Mouse (Mus musculus) liver, adult 2 months (tissue): ENCODE results near the gene Rae1. TPM values are rescaled to one million over a fixed set of nuclear protein-coding genes. Genes with fewer than 3 reads are reported as not detected.

Experiments used
- DNase-seq: peaks from one replicate; pipeline ENCODE4 v3.0.0-alpha.2; 2011; ENCODE audit warnings: low read depth, low spot score; ENCODE audit errors: extremely low read depth
- H3K27ac ChIP-seq: fragments of 200-500 bp; replicated peaks from 2 replicates; pipeline ENCODE4 v1.5.1; 2012; ENCODE audit warnings: low read depth, mild to moderate bottlenecking, control low read depth, inconsistent platforms, low read length; ENCODE audit not compliant: insufficient read depth
- H3K27me3 ChIP-seq: fragments of 200-500 bp; 2 replicates; pipeline ENCODE4 v1.6.1; 2012; ENCODE audit warnings: mild to moderate bottlenecking, moderate library complexity, low read length, inconsistent platforms; ENCODE audit not compliant: control insufficient read depth, insufficient read depth
- H3K36me3 ChIP-seq: fragments of 200-500 bp; 2 replicates; pipeline ENCODE4 v1.6.1; 2012; ENCODE audit warnings: low read length, inconsistent platforms; ENCODE audit not compliant: control insufficient read depth, insufficient read depth
- H3K4me1 ChIP-seq: fragments of 200-500 bp; 2 replicates; pipeline ENCODE4 v1.6.1; 2011; ENCODE audit warnings: low read length; ENCODE audit not compliant: control insufficient read depth, insufficient read depth
- H3K4me3 ChIP-seq: fragments of 200-500 bp; 2 replicates; pipeline ENCODE4 v1.5.1; 2011; ENCODE audit warnings: low read depth, mild to moderate bottlenecking, control low read depth, low read length, moderate library complexity; ENCODE audit not compliant: insufficient read depth
- H3K79me2 ChIP-seq: fragments of 200-500 bp; 2 replicates; pipeline ENCODE4 v1.6.1; 2012; ENCODE audit warnings: inconsistent platforms, mild to moderate bottlenecking, low read length, moderate library complexity; ENCODE audit not compliant: control insufficient read depth, insufficient read depth
- H3K9ac ChIP-seq: fragments of 200-500 bp; 2 replicates; pipeline ENCODE4 v1.6.1; 2012; ENCODE audit warnings: low read depth, mild to moderate bottlenecking, control low read depth, inconsistent platforms, low read length
- CTCF ChIP-seq: fragments of 200-500 bp; IDR thresholded peaks from 2 replicates; pipeline ENCODE4 v1.5.1; 2011; ENCODE audit warnings: low read depth, low read length, control low read depth
- POLR2A ChIP-seq: fragments of 200-500 bp; IDR thresholded peaks from 2 replicates; pipeline ENCODE4 v1.6.1; 2011; ENCODE audit warnings: low read length, control low read depth; ENCODE audit not compliant: insufficient read depth; ENCODE audit errors: extremely low read depth
- WGBS: fragments of 180-500 bp; shearing (Covaris S2); methylation state at CpG from one replicate; pipeline ENCODE4 v1.1.7; 2018; 5-methylcytosine and 5-hydroxymethylcytosine counted together
- polyA plus RNA-seq: library from polyadenylated mRNA; depleted of rRNA; stranded (reverse); fragments of >200 nt; gene quantifications from 2 replicates; pipeline ENCODE4 v1.2.3, GENCODE M21; 2012; rRNA removed
- total RNA-seq: library from RNA; depleted of rRNA; stranded (reverse); fragments of >200 nt; gene quantifications from 2 replicates; pipeline ENCODE4 v1.2.3, GENCODE M21; 2014; rRNA removed

Gene Rae1
- total and polyA plus RNA-seq, 2 experiments = 13.1 to 31.9 TPM

GRCm38 (mm10) chr2:173057623-173058022, 57.7 kb downstream of the Rae1 start:
- 39% methylated on average over 10 of the region's 10 CpGs for WGBS
- H3K27me3 ChIP-seq = no peaks in the 10 kb centered on the region
- H3K27ac ChIP-seq = no peak overlapping the region
- no peak for DNase-seq
- H3K9ac ChIP-seq = no peak overlapping the region
- H3K79me2 ChIP-seq = no peaks in the 10 kb centered on the region
- H3K36me3 ChIP-seq = no peaks in the 10 kb centered on the region
- no peak for TF ChIP-seq POLR2A
- no peak for TF ChIP-seq CTCF
- no peaks in the 10 kb centered on the region for H3K4me1 ChIP-seq
- H3K4me3 ChIP-seq = no peak overlapping the region

- no peak for DNase-seq
- H3K27me3 ChIP-seq = no peaks in the 10 kb centered on the region
- H3K9ac ChIP-seq = no peak overlapping the region
- no peaks in the 10 kb centered on the region for H3K79me2 ChIP-seq
- H3K36me3 ChIP-seq = no peaks in the 10 kb centered on the region
- H3K27ac ChIP-seq = no peak overlapping the region
- H3K4me1 ChIP-seq = no peaks in the 10 kb centered on the region
- no peak overlapping the region for H3K4me3 ChIP-seq
- WGBS = 83% methylated on average over 11 of the region's 11 CpGs
- TF ChIP-seq POLR2A = no peak
- TF ChIP-seq CTCF = no peak
Observed at GRCm38 (mm10) chr2:173058263-173058662, 58.3 kb downstream of the Rae1 start.

GRCm38 (mm10) chr2:173060450-173060849, 60.5 kb downstream of the Rae1 start:
- no peaks in the 10 kb centered on the region for H3K36me3 ChIP-seq
- no peaks in the 10 kb centered on the region for H3K27me3 ChIP-seq
- H3K79me2 ChIP-seq = no peaks in the 10 kb centered on the region
- WGBS = 81% methylated on average over 9 of the region's 9 CpGs
- TF ChIP-seq CTCF (no peak), POLR2A (no peak)
- H3K9ac ChIP-seq = no peak overlapping the region
- no peak overlapping the region for H3K27ac ChIP-seq
- no peaks in the 10 kb centered on the region for H3K4me1 ChIP-seq
- DNase-seq = no peak
- H3K4me3 ChIP-seq = no peak overlapping the region

- Histone ChIP-seq H3K27ac (no peak overlapping the region), H3K4me3 (no peak overlapping the region), H3K4me1 (no peaks in the 10 kb centered on the region), H3K79me2 (no peaks in the 10 kb centered on the region), H3K27me3 (no peaks in the 10 kb centered on the region), H3K9ac (no peak overlapping the region), H3K36me3 (no peaks in the 10 kb centered on the region)
- 80% methylated on average over 15 of the region's 15 CpGs for WGBS
- TF ChIP-seq POLR2A (no peak), CTCF (no peak)
- DNase-seq = no peak
Observed at GRCm38 (mm10) chr2:173061443-173062351, 61.8 kb downstream of the Rae1 start.

- no peak overlapping the region for H3K27ac ChIP-seq
Observed at GRCm38 (mm10) chr2:173063219-173063618, 63.3 kb downstream of the Rae1 start.

GRCm38 (mm10) chr2:173064864-173065263, 64.9 kb downstream of the Rae1 start:
- TF ChIP-seq POLR2A = no peak
- TF ChIP-seq CTCF = no peak
- Histone ChIP-seq H3K36me3 (no peaks in the 10 kb centered on the region), H3K27ac (no peak overlapping the region), H3K27me3 (no peaks in the 10 kb centered on the region), H3K79me2 (no peaks in the 10 kb centered on the region), H3K4me1 (no peaks in the 10 kb centered on the region), H3K4me3 (no peak overlapping the region), H3K9ac (no peak overlapping the region)
- no peak for DNase-seq
- 89% methylated on average over 2 of the region's 2 CpGs for WGBS

More at GRCm38 (mm10) chr2:173063219-173063618, 63.3 kb downstream of the Rae1 start:
- Histone ChIP-seq H3K4me1 (no peaks in the 10 kb centered on the region), H3K79me2 (no peaks in the 10 kb centered on the region), H3K27me3 (no peaks in the 10 kb centered on the region), H3K36me3 (no peaks in the 10 kb centered on the region), H3K9ac (no peak overlapping the region), H3K4me3 (no peak overlapping the region)
- no peak for TF ChIP-seq POLR2A
- TF ChIP-seq CTCF = no peak
- no peak for DNase-seq
- WGBS = 15% methylated on average over 1 of the region's 1 CpGs

Other genes with a start within 250 kb of the Rae1 start
- 0.55 and 0.74 TPM in 2 replicates for gene Bmp7, start 59.8 kb upstream of the Rae1 start, total RNA-seq
- gene Bmp7, start 59.8 kb upstream of the Rae1 start, polyA plus RNA-seq = 1.7 and 2.4 TPM in 2 replicates
- under 0.01 and 0.07 TPM in 2 replicates for gene Spo11, start 22.4 kb upstream of the Rae1 start, total RNA-seq
- not detected in 2 replicates for gene Spo11, start 22.4 kb upstream of the Rae1 start, polyA plus RNA-seq
- 0.55 and 0.74 TPM in 2 replicates for gene Rbm38, start 20.4 kb downstream of the Rae1 start, total RNA-seq
- gene Rbm38, start 20.4 kb downstream of the Rae1 start, polyA plus RNA-seq = 6.4 and 11.1 TPM in 2 replicates
- gene Ctcfl, start 119.4 kb downstream of the Rae1 start, total RNA-seq = 0.27 and 0.46 TPM in 2 replicates
- 0.10 and 0.20 TPM in 2 replicates for gene Ctcfl, start 119.4 kb downstream of the Rae1 start, polyA plus RNA-seq
- gene Pck1, start 152.9 kb downstream of the Rae1 start, total RNA-seq = 2,468 and 2,488 TPM in 2 replicates
- gene Pck1, start 152.9 kb downstream of the Rae1 start, polyA plus RNA-seq = 240 and 585 TPM in 2 replicates
- 8.1 and 10.8 TPM in 2 replicates for gene Zbp1, start 218.8 kb downstream of the Rae1 start, total RNA-seq
- gene Zbp1, start 218.8 kb downstream of the Rae1 start, polyA plus RNA-seq = 9.2 and 13.2 TPM in 2 replicates